Mouse (Mus musculus) kidney, adult 2 months (tissue): ENCODE data around the gene 1700019D03Rik. TPM values are rescaled to one million over a fixed set of nuclear protein-coding genes. Genes with fewer than 3 reads are reported as not detected.
"Not testable (repeated sequence)": the region's sequence is repeated elsewhere in the genome, so short reads cannot be mapped to it uniquely, and the experiment has no call there.

Experiments
- DNase-seq: peaks from one replicate; pipeline ENCODE4 v3.0.0; 2021
- H3K27ac ChIP-seq: fragments of 200-500 bp; 2 replicates; pipeline ENCODE4 v1.5.1; 2012; ENCODE audit warnings: low read depth, low read length, control low read depth, inconsistent platforms; ENCODE audit not compliant: insufficient read depth
- H3K27me3 ChIP-seq: fragments of 200-500 bp; replicated peaks from 2 replicates; pipeline ENCODE4 v1.6.1; 2012; ENCODE audit warnings: mild to moderate bottlenecking, moderate library complexity, low read length, inconsistent platforms; ENCODE audit not compliant: control insufficient read depth, insufficient read depth
- H3K36me3 ChIP-seq: fragments of 200-500 bp; 2 replicates; pipeline ENCODE4 v1.6.1; 2012; ENCODE audit warnings: mild to moderate bottlenecking, moderate library complexity, low read length, inconsistent platforms; ENCODE audit not compliant: control insufficient read depth, insufficient read depth
- H3K4me1 ChIP-seq: fragments of 200-500 bp; 2 replicates; pipeline ENCODE4 v1.6.1; 2011; ENCODE audit warnings: low read length; ENCODE audit not compliant: control insufficient read depth, insufficient read depth
- H3K4me3 ChIP-seq: fragments of 200-500 bp; 2 replicates; pipeline ENCODE4 v1.5.1; 2011; ENCODE audit warnings: mild to moderate bottlenecking, low read depth, low read length, control low read depth; ENCODE audit not compliant: insufficient read depth
- CTCF ChIP-seq: fragments of 200-500 bp; conservative IDR thresholded peaks from 2 replicates; pipeline ENCODE4 v1.5.1; 2011; ENCODE audit warnings: low read depth, mild to moderate bottlenecking, control low read depth, low read length, moderate library complexity, mixed read lengths; ENCODE audit not compliant: insufficient read depth, insufficient read length
- POLR2A ChIP-seq: fragments of 200-500 bp; IDR thresholded peaks from one replicate; pipeline ENCODE4 v1.6.1; 2011; ENCODE audit warnings: low read depth, low read length, control low read depth
- WGBS: fragments of 180-500 bp; shearing (Covaris S2); methylation state at CpG from one replicate; pipeline ENCODE4 v1.1.7; 2018; 5-methylcytosine and 5-hydroxymethylcytosine counted together
- polyA plus RNA-seq: library from polyadenylated mRNA; depleted of rRNA; stranded (reverse); fragments of >200 nt; gene quantifications from 2 replicates; pipeline ENCODE4 v1.2.3, GENCODE M21; 2012; rRNA removed

Gene 1700019D03Rik
- polyA plus RNA-seq, 1 experiment: 1.1 TPM

DNA sequence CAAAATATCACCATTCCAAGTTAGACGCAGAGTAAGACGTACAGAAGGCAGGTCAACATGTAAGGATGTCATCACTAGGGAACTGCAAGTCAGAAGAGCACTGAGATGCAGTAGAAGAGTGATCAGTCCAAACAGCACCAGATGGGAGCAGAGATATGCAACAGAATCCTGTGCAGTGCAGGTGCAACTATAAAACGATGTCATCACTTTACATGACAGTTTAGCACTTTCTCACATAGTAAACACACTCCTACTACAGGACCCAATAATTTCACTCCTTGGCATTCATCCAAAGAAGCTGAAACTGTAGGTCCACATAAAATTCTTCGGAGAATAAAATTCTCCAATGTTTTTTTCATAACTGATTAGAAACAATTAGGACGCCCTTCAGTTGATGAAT, 85.5 kb downstream of the 1700019D03Rik start:
- Histone ChIP-seq H3K27ac (no peak overlapping the region), H3K27me3 (no peaks in the 10 kb centered on the region), H3K4me1 (no peaks in the 10 kb centered on the region), H3K36me3 (no peaks in the 10 kb centered on the region), H3K4me3 (no peak overlapping the region)
- WGBS: 67% methylated on average over 5 of the region's 5 CpGs
- no peak for DNase-seq
- TF ChIP-seq POLR2A: no peak
- TF ChIP-seq CTCF: no peak

DNA sequence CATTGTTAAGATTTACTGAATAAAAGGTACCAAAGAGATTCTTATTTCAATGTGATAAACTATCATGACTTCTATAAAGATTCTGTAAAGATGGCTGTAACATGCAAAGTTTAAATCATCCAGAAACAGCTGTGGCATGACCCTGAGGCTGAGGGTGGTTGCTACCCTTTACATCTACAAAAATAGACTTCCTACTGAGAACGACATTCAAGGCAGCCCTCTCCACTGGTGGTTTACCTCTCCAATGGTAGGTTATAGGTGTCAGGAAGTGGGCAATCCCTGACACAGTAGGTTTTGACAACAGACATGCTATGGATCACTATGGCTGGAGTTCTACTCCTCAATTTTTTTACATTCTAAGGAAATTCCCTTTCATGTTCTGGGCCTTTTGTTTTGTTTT, 95.5 kb downstream of the 1700019D03Rik start:
- not testable (repeated sequence) for H3K27ac ChIP-seq, H3K4me3 ChIP-seq, H3K36me3 ChIP-seq, H3K27me3 ChIP-seq, H3K4me1 ChIP-seq, DNase-seq
- 71% methylated on average over 1 of the region's 1 CpGs for WGBS

DNA sequence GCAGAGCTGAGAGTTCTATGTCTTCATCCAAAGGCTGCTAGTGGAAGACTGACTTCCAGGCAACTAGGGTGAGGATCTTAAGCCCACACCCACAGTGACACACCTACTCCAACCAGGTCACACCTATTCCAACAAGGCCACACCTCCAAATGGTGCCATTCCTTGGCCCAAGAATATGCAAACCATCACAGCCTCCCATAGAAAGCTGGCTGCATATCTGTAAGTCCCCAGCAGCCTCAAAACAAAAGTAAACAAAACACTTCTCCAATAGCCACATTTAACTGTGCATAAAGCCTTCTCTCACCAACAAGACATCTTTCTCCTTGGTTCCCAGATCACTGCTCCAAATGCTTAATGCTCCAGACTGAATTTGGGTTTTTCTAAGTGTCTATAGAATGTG, 101.1 kb downstream of the 1700019D03Rik start:
- not testable (repeated sequence) for H3K4me1 ChIP-seq, H3K36me3 ChIP-seq, H3K4me3 ChIP-seq, DNase-seq, H3K27me3 ChIP-seq, H3K27ac ChIP-seq

DNA sequence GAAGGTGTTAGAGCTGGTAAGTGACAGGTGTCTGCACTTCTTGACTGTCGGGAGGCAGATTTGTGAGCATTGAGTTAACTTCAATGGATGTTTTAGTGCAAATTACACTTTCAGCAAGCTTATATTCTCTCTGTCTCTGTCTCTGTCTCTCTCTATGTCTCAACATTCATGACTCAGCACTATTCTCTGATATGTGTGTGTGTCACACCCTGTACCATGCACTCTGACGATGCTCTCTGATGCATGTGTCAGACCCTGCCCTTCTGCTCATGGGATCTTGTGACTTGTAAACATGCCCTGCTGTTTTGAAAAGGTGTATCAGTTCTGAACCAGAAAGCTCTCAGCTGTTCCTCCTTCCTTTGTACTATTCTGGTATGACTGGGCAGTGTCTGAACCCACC, 103.3 kb downstream of the 1700019D03Rik start:
- TF ChIP-seq CTCF (no peak), POLR2A (no peak)
- no peak overlapping the region for H3K4me3 ChIP-seq
- DNase-seq: no peak
- H3K27me3 ChIP-seq: no peaks in the 10 kb centered on the region
- no peaks in the 10 kb centered on the region for H3K4me1 ChIP-seq
- H3K36me3 ChIP-seq: no peaks in the 10 kb centered on the region
- H3K27ac ChIP-seq: no peak overlapping the region
- 82% methylated on average over 2 of the region's 2 CpGs for WGBS

DNA sequence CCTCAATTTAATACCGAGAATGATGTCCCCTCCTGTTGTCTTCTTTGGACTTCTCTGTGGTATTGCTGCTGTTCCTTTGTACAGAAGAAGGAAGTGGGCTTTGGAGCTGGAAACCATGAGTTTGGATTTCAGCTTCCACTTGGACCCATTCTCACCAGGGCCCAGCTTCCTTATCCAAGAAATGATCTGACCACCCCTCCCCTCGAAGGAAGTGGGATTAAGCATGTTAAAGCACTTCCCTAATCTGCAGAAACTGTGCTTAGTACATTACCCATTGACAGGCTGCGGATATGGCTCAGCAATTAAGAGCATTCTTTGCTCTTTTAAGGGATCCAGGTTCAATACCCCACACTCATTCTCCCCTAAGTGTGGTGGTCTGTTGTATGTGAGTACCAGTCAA, 110.2 kb downstream of the 1700019D03Rik start:
- WGBS: 89% methylated on average over 3 of the region's 3 CpGs

DNA sequence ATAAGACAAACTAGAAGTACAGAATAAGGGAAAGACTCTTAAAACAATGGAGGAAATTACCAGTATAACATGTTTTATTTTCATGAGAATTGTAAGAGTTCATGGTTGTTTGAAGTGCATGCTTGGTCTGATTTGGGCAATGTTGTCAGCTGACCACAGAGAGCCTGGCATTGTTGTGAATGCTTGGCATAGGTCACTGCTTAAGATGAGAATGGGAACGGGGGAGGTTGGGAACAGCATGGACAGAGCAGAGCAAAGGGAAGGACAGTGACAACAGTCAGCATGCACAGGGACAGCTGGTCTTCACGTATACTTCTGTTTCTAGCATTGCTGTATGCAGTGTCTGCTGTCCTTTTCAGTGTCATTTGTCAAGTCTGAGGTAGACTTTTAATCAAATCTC, 135.8 kb downstream of the 1700019D03Rik start:
- 70% methylated on average over 2 of the region's 2 CpGs for WGBS
- Histone ChIP-seq H3K36me3 (peaks cover 4% of the 10 kb centered on the region), H3K27me3 (no peaks in the 10 kb centered on the region), H3K4me1 (no peaks in the 10 kb centered on the region), H3K27ac (no peak overlapping the region), H3K4me3 (no peak overlapping the region)
- DNase-seq: no peak
- TF ChIP-seq POLR2A (no peak), CTCF (no peak)

More for the DNA sequence above, 110.2 kb downstream of the 1700019D03Rik start:
- H3K27me3 ChIP-seq: no peaks in the 10 kb centered on the region
- TF ChIP-seq CTCF: no peak
- TF ChIP-seq POLR2A: no peak
- H3K4me1 ChIP-seq: no peaks in the 10 kb centered on the region
- H3K27ac ChIP-seq: no peak overlapping the region
- H3K4me3 ChIP-seq: no peak overlapping the region
- no peaks in the 10 kb centered on the region for H3K36me3 ChIP-seq
- DNase-seq: no peak

Other genes with a start within 250 kb of the 1700019D03Rik start
- gene Inpp1, start 202.5 kb downstream of the 1700019D03Rik start, polyA plus RNA-seq: 6.8 and 6.9 TPM in 2 replicates
- 39.2 and 49.7 TPM in 2 replicates for gene Hibch, start 175.2 kb downstream of the 1700019D03Rik start, polyA plus RNA-seq
- gene Mstn, start 41.5 kb upstream of the 1700019D03Rik start, polyA plus RNA-seq: 0.20 TPM in 1 of 2 replicates, not detected in the other
- gene 1700019A02Rik, start 167.5 kb upstream of the 1700019D03Rik start, polyA plus RNA-seq: not detected in 2 replicates